Mouse (Mus musculus) embryo, embryonic 10.5 days (tissue): ENCODE data around the gene Ccdc57.
"Not testable (repeated sequence)": the region's sequence is repeated elsewhere in the genome, so short reads cannot be mapped to it uniquely, and the experiment has no call there.

Source experiments
- DNase-seq: peaks from one replicate; pipeline ENCODE4 v3.0.0-alpha.2; 2015; ENCODE audit warnings: low spot score

Ccdc57 gene

GRCm38 (mm10) chr11:120821076-120821922 lies 111.4 kb downstream of the Ccdc57 start:
- DNase-seq, result no peak

GRCm38 (mm10) chr11:120820546-120820945 lies 112.1 kb downstream of the Ccdc57 start:
- no peak for DNase-seq

- DNase-seq, result no peak
Observed at GRCm38 (mm10) chr11:120819556-120819955, 113.1 kb downstream of the Ccdc57 start.

- DNase-seq, result no peak
Observed at GRCm38 (mm10) chr11:120818251-120818650, 114.4 kb downstream of the Ccdc57 start.

GRCm38 (mm10) chr11:120817358-120817757 lies 115.3 kb downstream of the Ccdc57 start:
- no peak for DNase-seq

- DNase-seq, result no peak
Observed at GRCm38 (mm10) chr11:120812068-120812467, 120.6 kb downstream of the Ccdc57 start.

- DNase-seq, result no peak
Observed at GRCm38 (mm10) chr11:120808010-120808409, 124.7 kb downstream of the Ccdc57 start.

- no peak for DNase-seq
Observed at GRCm38 (mm10) chr11:120805375-120806298, 127.0 kb downstream of the Ccdc57 start.

- DNase-seq, result no peak
Observed at GRCm38 (mm10) chr11:120804769-120805168, 127.9 kb downstream of the Ccdc57 start.

- no peak for DNase-seq
Observed at GRCm38 (mm10) chr11:120804274-120804673, 128.4 kb downstream of the Ccdc57 start.

- DNase-seq, result peak; percentile 96
Observed at GRCm38 (mm10) chr11:120800061-120800904, 132.4 kb downstream of the Ccdc57 start.

- DNase-seq, result no peak
Observed at GRCm38 (mm10) chr11:120799316-120799890, 133.3 kb downstream of the Ccdc57 start.

GRCm38 (mm10) chr11:120798244-120798643 lies 134.4 kb downstream of the Ccdc57 start:
- no peak for DNase-seq

GRCm38 (mm10) chr11:120796614-120796946 lies 136.1 kb downstream of the Ccdc57 start:
- no peak for DNase-seq

- DNase-seq, result peak; percentile 98
Observed at GRCm38 (mm10) chr11:120795756-120796613, 136.7 kb downstream of the Ccdc57 start, which contains the start of gene Dus1l. Dus1l (minus strand) TSS chr11:120796403.

- DNase-seq, result no peak
Observed at GRCm38 (mm10) chr11:120792652-120793051, 140.0 kb downstream of the Ccdc57 start.

GRCm38 (mm10) chr11:120789810-120790209 lies 142.9 kb downstream of the Ccdc57 start:
- DNase-seq, result no peak

GRCm38 (mm10) chr11:120789355-120789754 lies 143.3 kb downstream of the Ccdc57 start:
- no peak for DNase-seq

GRCm38 (mm10) chr11:120788460-120788859 lies 144.2 kb downstream of the Ccdc57 start:
- DNase-seq, result not testable (repeated sequence)

- no peak for DNase-seq
Observed at GRCm38 (mm10) chr11:120785145-120785544, 147.5 kb downstream of the Ccdc57 start.
